Mouse (Mus musculus) kidney, adult 2 months (tissue): ENCODE results near the gene Ccdc163.

Experiments
- CTCF ChIP-seq: fragments of 200-500 bp; conservative IDR thresholded peaks from 2 replicates; pipeline ENCODE4 v1.5.1; 2011; ENCODE audit warnings: low read depth, mild to moderate bottlenecking, control low read depth, low read length, moderate library complexity, mixed read lengths; ENCODE audit not compliant: insufficient read depth, insufficient read length
- POLR2A ChIP-seq: fragments of 200-500 bp; IDR thresholded peaks from one replicate; pipeline ENCODE4 v1.6.1; 2011; ENCODE audit warnings: low read depth, low read length, control low read depth

- TF ChIP-seq CTCF (peak; percentile 83), POLR2A (no peak)
These were observed 4.5 kb upstream of the Ccdc163 start for GRCm38 (mm10) chr4:116703804-116704203.
